Mouse (Mus musculus): ENCODE results near the gene Fut8.

Gene Fut8

DNA sequence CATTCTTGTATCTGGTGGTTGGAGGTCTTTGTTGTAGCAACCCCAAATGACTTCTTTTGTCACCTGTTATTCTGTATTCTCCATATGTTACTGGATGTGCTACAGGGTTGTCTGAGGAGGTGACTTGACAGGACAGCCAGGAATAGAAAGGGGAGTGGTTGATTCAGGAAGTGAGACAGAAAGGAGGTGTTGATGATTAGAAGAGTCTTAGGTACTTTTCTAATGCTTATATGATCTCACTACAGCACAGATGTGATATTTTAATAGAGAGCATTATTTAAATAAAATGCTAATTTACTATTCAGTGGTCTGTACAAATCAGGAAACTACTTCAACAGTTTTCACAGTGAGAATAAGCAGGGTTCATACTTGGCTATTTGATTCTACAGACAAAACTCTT lies 71.6 kb downstream of the Fut8 start:
- no peak for DNase-seq

DNA sequence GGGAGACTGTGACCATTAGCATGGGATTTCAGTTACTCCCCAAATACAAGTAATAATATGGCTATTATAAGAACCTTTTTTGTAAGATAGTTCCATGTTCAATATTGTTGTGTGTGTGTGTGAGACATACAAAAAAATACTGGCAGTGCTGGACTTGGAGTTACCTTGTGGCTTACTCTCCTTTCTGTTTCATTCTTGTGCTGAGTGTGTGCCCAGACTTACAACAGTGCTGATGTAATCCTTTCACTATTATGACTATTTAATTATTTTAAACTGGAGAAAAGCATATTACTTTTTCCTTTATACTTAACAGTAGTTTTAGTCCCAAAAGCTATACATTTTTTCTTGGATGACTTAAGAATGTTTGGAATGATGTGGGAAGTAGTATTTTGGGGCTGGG lies 75.6 kb downstream of the Fut8 start:
- DNase-seq: no peak

DNA sequence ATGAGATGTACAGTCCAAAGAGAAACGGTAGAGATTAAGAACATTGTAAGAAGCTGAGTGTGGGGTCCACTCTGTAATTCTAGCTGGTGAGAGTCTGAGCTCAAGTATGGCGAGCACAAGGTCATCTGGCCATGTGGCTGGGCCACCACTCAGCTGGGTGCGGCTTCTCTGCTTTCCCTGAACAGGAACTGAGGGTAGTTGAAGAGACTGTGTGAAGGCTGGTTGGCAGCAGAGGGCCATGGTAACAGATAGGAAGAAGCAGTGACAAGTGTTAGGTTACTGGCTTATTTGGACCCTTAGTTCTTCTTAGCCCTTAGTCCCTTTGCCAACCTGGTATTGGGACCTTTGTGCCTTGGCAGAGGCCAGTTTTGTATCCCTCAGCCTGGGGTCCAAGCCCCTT lies 86.2 kb downstream of the Fut8 start:
- DNase-seq: no peak

DNA sequence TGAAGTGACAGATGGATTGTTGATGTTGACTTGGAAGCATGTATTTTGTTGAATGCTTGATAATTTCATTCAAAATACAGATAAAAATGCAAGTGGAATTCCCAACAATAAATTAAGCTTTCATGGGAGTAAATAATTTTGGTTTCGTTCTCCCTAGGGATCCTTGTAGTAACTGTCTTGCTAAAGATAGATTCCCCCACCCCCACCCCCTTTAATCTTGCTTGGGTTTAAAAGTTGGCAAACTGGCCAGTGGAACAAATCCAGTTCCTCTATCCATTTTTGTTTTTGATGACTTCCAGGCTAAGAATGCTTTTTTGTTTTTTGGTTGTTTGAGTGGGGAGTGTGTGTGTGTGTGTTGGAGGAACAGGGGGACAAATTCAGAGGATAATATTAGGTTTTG lies 108.6 kb downstream of the Fut8 start:
- peak; percentile 15 for DNase-seq

DNA sequence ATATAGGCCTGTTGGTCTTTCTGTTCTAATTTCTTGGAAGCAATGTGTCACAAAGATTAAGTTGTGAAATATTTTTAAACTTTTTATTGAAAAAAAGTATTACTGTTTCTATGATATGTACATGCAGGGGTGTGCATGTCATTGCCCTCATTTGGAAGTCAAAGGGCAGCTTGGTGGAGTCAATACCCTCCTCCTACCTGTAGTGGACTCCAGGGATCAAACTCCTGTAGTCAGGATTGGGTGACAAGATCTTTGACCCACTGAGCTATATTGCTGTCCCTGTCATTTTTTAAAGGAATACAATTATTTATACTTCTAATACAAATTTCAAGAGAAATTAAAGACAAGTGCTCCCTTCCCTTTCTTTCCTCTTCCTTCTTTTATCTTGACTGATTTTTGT lies 111.6 kb downstream of the Fut8 start:
- DNase-seq: no peak

DNA sequence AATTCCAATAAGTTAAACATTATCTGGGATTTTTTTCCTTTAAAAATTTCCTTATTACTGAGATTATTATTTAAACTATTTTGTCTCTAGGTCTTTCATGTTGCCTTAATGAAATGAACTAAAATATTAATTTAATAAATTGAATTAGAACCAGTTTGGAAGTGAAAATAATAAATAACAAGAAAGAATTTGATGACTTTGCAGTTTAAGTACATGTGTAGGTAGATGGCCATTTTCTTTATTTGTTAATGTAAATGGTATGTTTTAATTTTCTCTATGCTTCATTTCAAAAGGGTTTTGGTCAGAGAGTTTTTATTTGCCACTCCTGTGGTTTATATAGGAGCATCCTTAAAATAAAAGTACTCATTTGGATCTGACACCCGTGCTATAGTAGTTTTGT lies 177.8 kb downstream of the Fut8 start:
- DNase-seq: no peak

DNA sequence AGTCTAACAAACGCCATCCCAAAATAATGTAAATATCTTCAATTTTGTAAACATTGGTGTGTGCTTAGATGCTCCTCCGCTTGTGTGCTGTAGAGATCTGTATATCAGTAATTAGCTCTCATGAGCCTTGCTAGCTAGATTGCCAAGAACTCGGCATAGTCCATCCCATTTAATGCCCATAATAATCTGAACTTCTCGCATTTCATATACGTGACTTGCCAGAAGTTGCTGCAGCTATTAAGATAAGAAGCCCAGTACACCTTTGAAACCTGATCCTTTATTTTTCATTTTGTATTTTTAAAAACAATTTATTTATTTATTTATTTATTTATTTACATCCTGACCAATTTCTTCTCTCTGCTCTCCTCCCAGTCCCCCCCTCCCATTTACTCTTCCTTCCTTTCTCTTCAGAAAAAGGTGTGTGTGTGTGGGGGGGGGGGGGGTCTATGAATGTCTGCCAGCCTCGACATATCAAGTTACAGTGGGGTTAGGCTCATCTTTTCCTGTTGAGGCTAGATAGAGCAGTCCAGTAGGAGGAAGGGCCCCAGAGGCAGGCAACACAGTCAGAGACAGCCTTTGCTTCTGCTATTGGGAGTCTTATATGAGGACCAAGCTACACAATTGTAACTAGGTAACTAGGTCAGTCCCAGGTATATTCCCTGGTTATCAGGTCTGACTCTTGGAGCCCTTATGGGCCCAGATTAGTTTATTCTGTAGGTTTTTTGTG lies 183.9 kb downstream of the Fut8 start:
- no peak for DNase-seq

DNA sequence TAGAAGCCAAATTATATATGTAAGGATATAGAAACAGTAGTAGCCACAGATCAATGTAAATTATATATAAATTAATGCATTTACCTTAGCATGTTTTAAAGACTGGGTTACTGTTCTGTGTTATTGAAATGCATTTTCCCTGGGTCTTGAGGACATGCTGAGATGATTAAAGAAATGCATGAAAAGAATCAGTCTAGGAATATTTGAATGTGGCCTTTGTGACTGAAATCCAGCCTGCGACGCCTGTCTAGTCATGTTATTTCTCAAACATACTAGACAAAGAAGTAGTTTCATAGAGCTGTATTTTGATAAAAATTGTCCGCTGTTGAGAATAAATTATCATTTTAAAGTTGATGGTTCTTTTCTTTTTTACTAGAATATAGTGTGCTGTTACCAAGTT lies 188.2 kb downstream of the Fut8 start:
- DNase-seq: no peak

DNA sequence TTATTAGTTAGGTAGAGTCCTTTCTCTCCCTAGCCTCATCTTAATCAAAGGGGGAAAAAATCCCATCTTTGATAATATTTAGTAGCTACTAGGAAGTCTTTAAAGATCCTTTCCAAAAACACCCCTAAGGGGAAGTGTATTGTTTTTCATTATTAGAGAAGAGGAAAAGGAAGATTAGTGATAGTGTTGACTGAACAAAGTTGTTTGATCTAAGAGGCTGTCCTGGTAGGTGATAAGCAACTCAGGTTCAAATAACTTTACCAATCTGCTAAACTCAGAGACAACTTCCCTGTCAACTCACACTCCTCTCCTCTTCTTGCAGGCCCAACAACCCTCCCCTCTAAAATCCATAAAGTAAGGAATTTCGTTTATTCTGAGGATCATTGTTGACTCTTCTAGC lies 190.2 kb downstream of the Fut8 start:
- no peak for DNase-seq

DNA sequence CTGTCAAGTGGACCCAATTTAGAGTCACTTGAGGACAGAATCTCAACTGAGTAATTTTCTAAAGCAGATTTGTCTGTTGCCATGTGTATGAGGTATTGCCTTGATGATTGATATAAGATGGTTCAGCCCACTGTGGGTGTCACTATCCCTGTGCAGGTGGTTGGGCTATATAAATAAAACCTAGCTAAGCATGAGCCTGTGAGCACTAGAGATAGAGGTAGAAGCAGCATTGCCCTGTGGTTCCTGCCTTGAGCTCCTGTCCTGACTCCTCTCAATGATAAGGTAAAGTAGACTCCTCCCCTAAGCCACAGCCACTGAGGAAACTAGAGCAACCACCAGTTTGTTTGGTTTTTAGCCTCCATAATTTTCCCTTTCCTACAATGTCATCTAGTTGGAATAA lies 191.5 kb downstream of the Fut8 start:
- DNase-seq: no peak

DNA sequence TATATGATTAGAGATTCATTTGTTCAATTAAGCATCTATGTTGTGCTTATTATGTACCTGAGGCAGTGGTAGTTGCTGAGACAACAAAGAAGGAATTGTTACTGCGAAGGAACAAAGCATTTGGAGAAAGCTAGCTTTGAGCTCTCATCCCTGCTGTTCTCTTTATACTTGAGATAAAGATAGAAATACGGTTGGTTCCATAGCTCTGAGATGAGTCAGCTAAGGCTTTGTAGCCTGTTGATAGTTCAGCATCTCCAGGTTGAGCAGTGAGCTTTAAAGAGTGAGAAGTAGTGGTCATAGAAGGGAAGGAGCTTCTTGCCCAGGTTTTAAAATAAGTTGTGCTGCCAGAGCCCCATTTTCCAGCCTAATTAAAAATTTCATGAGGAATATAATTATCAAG lies 198.8 kb downstream of the Fut8 start:
- DNase-seq: no peak

DNA sequence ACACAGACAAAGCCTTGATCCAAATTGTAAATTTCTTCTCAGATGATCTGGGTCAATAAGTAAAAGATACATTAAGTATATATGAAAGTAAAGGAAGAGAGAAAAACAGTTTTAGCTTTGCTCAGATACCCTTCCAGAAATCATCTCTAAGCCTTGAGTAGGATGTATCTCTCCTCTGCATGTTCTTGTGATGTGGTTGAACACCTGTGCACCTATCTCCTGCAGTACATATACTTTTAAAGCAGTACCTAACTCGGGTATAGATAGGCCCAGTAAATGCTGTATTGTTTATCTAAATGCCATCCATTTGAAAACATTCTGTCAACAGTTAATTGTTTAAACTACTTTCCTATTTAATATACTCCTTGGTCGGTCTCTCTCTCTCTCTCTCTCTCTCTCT lies 212.9 kb downstream of the Fut8 start:
- DNase-seq: no peak

DNA sequence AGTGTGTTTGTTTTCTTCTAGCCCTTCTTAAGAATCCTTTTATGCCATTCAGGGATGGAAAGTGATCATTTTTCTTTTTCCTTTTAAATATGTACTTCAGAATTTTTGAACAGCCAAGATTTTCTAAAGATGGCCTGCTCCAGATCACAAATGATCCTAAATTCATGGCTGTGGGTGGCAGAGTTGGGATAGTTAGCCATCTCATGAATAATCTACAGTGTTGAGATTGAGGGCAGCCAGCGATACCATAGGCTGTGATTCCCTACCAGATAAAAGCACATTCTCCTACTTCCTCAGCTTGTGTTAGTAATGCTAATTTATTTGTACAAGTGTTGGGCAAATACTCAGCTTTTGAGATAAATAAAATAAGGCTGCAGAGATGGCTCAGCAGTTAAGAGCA lies 228.3 kb downstream of the Fut8 start:
- no peak for DNase-seq

DNA sequence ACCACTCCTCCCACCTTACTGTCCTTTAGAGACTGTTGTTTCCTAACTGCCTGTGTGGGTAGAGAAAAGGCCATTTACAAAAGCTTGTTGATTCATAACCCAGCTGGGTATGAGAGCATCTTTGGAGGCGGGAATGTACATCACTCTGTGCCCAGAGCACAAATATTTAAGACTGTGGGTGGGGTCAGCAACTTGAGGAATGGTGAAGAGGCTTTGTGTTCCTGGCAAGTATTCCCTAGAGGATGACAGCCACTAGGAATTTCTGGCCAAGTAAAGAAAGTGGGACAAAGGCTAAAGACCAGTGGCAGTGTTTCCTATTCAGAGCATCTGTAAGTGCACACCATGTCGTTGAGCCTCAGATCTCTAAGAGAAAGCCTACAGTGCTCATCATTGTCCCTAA lies 242.0 kb downstream of the Fut8 start:
- DNase-seq: no peak

DNA sequence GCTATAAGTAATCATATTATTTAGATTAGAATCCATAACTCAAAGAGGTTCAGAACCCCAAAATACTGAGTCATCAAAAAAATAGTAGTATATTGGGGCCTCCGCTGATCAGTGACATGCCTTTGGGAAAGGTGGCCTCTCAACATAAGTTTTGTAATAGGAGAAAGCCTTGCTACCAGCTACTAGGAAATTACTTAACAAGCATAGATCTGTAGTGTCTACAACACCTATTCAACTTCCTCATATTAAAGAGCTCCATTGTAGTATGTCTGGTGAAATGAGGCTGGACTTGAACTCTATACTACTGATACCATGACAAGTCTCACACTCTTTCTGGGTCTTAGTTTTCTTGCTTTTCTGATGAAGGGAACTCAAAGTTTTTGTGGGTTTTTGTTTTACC lies 243.2 kb downstream of the Fut8 start:
- DNase-seq: no peak

DNA sequence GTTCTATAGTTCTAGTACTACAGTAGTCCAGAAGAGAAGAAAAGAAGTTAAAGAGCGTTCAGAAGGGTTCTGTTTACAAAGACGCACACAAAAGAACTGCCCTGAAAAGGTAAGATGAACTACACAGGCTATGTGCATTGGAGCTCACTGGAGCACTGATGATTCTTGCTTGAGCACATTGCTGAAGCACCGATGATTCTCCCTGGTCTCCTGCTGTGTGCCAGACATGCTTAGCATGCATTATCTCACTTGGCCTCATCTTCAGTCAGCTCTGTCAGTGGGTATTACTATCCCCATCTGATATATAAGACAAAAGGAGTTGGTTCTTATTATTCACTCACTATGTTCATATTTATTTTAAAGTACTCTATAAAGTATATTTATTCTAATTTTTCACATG lies 243.9 kb downstream of the Fut8 start:
- DNase-seq: no peak

DNA sequence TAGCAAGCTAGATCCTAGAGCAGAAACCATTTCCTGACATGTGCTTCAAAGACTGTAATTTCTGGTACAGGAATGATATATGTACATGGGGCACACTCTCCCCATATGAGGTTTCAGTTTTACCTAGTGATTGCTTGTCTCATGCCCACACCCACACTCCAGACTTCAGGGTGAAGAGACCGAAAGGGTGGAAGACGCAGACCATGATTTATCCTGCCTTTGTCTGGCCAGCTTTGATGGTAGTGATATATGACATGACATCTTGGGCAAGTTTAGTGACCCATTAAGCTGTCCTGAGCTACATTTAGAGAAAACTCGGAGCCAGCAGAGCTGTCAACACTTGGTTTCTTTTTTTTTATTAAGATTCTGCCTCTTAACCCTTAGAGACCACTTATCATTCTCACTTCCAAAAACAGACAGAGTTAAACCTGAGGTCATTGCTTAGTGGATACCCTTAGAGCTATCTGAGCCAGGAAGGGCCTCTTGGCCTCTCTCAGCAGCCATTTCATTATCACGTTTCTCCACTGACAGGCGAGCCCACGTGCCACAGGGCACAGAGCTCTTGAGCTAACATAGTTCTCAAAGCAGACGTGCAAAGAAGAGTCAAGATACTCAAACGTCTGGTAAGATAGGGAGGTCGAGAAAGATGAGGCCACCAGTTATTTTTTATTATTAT lies 245.4 kb downstream of the Fut8 start:
- no peak for DNase-seq

DNA sequence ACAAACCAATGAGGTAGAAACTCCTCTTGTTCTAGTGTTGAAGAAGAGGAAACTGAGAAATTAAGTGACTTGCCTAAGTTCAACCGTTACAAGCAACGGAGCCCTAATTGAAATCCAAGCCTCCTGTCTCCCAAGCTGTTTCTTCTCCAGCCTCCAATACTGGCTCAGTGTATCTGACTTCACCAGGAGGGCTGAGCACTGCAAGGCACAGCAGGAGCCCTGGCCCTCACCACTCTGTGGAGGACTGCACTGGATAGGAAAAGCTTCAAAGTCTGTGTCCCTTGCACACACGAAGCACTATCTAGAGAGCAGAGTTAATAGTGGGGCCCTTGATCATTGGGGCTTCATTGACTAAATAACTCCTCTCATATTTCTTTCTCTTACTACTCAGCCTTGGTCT lies 246.8 kb downstream of the Fut8 start:
- no peak for DNase-seq

DNA sequence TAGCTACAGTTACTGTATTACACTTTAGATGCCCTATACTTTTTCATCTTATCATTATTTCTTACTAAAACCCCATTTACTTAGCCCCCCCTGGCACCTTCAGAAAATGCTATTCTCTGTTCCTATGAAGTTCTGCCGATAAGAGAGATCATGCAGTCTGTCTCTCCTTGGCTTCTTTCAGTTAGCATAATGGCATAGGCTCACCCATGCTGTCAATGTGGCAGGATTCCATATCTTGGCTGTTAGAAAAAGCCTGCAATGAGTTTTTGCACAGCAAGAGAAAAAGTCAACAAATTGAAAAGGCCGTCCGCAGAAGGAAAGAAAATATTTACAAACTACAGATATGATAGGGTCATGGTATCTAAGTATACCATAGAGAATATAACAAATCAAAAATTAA lies 253.6 kb downstream of the Fut8 start:
- DNase-seq: no peak

DNA sequence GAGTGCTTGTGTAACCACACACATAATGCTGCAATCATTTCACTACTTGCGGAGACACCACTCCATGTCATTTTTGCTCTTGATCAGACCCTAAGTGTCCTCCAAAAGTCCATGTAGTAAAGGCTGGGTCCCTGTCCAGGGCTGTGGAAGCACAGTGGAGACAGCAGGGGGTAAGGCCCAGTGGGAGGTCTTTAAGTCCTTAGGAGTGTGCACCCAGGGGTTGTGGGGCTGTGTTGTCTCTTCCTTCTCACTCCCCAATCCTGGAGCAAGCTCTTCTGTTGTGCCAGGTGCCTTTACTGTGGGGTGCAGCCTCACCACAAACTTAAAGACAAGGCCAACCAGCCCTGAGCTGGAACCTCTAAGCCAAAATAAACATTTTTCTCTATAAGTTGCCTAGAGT lies 257.9 kb downstream of the Fut8 start:
- DNase-seq: no peak

DNA sequence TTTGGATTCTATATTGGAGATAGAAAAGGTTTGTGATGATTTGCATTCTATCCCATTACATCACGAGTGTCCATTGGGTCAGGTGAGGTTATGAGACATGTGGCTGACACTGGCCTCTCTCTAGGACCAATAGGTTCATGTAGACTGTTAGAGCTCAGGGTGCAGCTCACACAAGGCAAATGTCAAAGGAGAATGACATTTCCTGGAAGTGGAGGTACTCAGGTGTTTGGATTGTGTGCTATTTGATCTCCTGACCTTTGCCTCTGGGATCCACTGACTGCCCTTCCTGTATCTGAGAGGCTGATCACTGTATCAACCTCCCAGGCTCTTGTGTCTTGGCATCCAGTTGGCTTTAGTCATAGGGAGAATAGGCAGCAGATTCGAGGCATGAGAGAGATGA lies 260.2 kb downstream of the Fut8 start:
- DNase-seq: no peak

DNA sequence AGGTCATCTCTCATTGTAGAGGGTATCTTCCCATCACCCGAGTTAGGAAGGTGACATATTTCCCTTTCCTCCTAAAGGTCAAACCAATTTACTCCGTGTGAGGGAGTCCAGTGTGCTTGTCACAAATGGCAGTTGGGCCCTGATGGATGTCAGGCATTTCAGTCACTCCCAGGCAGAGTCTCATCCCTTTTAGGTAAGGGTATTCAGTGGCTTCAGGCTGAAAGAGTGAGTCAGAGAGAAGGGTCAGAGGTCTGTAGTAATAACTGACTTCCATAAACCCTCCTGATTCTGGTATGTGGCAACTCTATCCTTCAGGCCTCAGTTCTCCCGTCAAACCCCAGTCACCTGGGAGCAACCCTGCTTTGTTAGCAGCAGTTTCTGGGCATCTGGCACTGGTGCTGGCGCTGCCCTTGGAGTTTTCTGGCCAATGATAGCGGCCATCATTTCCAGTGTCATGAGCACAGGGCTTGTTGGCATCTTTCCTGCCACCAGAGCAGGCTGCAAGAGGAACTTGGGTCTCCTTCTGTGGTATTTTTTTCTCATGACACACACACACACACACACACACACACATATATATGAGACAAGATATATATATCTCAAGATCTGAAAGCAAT lies 262.6 kb downstream of the Fut8 start:
- DNase-seq: no peak

DNA sequence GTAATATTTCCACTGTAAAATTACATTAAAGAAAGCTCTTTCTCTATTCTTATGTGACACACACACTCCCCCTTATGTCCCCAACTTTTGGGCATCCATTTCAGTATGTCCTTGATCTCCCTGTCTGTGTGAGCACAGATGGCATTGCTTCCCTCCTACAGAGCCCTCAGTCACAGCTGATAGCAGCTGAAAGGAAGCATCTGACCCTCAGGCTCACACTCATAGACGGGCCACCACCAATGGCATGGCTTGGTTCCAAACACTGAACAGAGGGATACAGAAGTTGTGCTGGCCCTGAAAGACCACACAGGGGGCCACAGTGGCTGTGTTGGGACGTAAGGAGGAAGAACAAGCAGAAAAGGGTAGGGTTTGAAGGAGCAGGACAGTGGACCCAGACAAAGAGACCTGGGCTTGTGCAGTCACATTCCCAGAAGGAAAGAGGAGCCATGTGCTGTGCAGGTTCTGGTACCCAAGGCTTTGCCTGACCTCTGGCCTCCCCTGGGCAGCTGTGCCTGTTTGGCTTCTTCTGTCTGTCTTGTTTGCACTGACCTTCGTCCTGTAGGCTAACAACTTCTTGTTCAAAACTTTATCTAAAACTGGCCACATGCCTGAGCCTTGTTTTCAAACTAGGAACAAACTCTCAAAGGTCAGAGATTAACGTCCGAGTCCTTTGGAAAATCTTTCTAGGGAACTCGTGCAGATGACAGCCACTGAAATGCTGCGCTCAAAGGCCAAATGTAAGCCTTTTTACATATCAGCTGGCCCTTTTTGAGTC lies 263.7 kb downstream of the Fut8 start:
- peak; percentile 75 for DNase-seq

DNA sequence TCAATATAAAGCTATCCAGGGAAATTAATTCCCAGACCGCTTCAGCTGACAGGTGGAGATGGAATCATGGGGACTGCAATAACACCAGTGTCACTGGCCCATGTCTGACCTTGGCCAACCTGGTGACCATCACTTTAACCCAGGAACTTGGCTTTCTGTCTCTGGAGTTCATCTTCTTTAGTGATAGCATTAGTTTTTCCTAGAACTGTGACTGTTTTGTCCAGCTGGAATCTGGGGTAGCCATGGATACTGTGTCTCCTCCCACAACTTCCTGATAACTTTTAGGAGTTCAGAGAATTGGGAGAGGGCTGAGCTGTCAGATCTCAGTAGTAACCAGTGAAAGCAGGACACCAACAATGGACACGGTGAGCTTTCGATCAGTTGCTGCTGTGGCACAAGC lies 264.3 kb downstream of the Fut8 start:
- DNase-seq: peak; percentile 24
